Mouse (Mus musculus) cerebellum, adult 2 months (tissue): Measurements from ENCODE around the gene Grap.

Experiments
- CTCF ChIP-seq: fragments of 200-500 bp; IDR thresholded peaks from 2 replicates; pipeline ENCODE4 v1.5.1; 2011; ENCODE audit warnings: low read depth, mild to moderate bottlenecking, control low read depth, low read length, moderate library complexity, borderline replicate concordance; ENCODE audit not compliant: insufficient read depth
- POLR2A ChIP-seq: fragments of 200-500 bp; IDR thresholded peaks from 2 replicates; pipeline ENCODE4 v1.6.1; 2011; ENCODE audit warnings: low read length, control low read depth, borderline replicate concordance; ENCODE audit not compliant: insufficient read depth

DNA sequence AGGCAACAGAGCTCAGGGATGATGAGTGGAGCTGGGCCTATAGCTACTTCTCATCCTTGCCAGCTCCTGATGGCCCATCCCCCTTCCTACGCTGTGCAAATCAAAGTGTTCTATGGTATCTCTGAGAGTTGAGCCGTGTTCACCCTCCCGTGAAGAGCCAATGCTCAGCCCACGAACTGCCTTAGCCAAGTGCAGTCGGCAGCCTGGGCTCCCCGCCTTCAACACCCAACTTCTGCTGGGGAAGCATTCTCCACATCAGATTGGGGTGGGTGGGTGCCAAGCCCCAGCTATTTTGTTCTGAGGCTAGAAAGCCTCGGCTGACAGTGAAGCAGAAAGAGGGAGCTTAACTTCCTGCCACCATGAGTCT, 4.3 kb upstream of the Grap start:
- TF ChIP-seq CTCF (no peak), POLR2A (no peak)
